10 mouse cellular contexts compared by ENCODE assay signal in genomic region chr3:130946576-130947276, GRCm38 (mm10).
DNase-seq lines count a peak whose midpoint lies in the region; ATAC-seq lines count a peak whose summit lies in the region.
"Had no signal": no experiment of that assay in that cellular context is flagged by ENCODE, and none has a peak within 500 bp of the region (broad histone marks: within the 10 kb centered on the region; RNA-seq: fewer than 3 reads in every experiment).

No protein-coding gene starts in this region.

- no peak overlapping the region for H3K9ac ChIP-seq in kidney, embryonic 14.5 days (ENCODE audit: low read depth, low read length)
- H3K9ac ChIP-seq in embryonic facial prominence, embryonic 13.5 days = no peak overlapping the region
- no peak overlapping the region for H3K9ac ChIP-seq in neural tube, embryonic 12.5 days

- 82% methylated on average over 14 of the region's 14 CpGs for WGBS in kidney, embryonic 14.5 days
- WGBS in embryonic facial prominence, embryonic 13.5 days = 54% methylated on average over 14 of the region's 14 CpGs
- WGBS in neural tube, embryonic 12.5 days = 74% methylated on average over 14 of the region's 14 CpGs

- 0 out of 2 replicates have a peak overlapping the region, but pooled peaks have one; percentile 63 for H3K27ac ChIP-seq in kidney, embryonic 14.5 days (ENCODE audit: low read depth, low read length)
- peak overlapping the region; percentile 82 for H3K27ac ChIP-seq in embryonic facial prominence, embryonic 13.5 days
- H3K27ac ChIP-seq in neural tube, embryonic 12.5 days = no peak overlapping the region
- H3K27ac ChIP-seq: macrophage had no signal

- no peaks in the 10 kb centered on the region for H3K36me3 ChIP-seq in kidney, embryonic 14.5 days (ENCODE audit: control insufficient read depth, insufficient read depth, low read length)
- H3K36me3 ChIP-seq in embryonic facial prominence, embryonic 13.5 days = no peaks in the 10 kb centered on the region
- H3K36me3 ChIP-seq in neural tube, embryonic 12.5 days = no peaks in the 10 kb centered on the region
- H3K36me3 ChIP-seq: G1E had no signal

- H3K27me3 ChIP-seq in kidney, embryonic 14.5 days (ENCODE audit: control insufficient read depth, insufficient read depth, low read length) = no peaks in the 10 kb centered on the region
- no peaks in the 10 kb centered on the region for H3K27me3 ChIP-seq in embryonic facial prominence, embryonic 13.5 days
- 0 out of 2 replicates have a peak, but pooled peaks cover 1% of the 10 kb centered on the region for H3K27me3 ChIP-seq in neural tube, embryonic 12.5 days (replicated peaks)

- ATAC-seq in kidney, embryonic 14.5 days (ENCODE audit: low FRiP score, low TSS enrichment) = peak; percentile 58; the same call in 1 of the 2 replicates
- ATAC-seq in embryonic facial prominence, embryonic 13.5 days (ENCODE audit: insufficient number of reproducible peaks, insufficient read depth, low FRiP score, low TSS enrichment, low read depth) = no peak
- ATAC-seq in inflammation-experienced regulatory T-cells, adult 6 months = peak; percentile 59
- ATAC-seq in neural tube, embryonic 12.5 days (ENCODE audit: low FRiP score, low read depth) = peak; percentile 49

- peaks cover 7% of the 10 kb centered on the region; the same call in 1 of the 2 replicates for H3K4me1 ChIP-seq in kidney, embryonic 14.5 days (ENCODE audit: control insufficient read depth, insufficient read depth, low read length)
- peaks cover 29% of the 10 kb centered on the region for H3K4me1 ChIP-seq in embryonic facial prominence, embryonic 13.5 days
- peaks cover 14% of the 10 kb centered on the region; the same call in 1 of the 2 replicates for H3K4me1 ChIP-seq in neural tube, embryonic 12.5 days

- DNase-seq in kidney, adult 11 months = no peak
- no peak for DNase-seq in gastrocnemius, adult 18-20 months (ENCODE audit: low spot score)
- no peak for DNase-seq in layer of hippocampus, postnatal 25 days (ENCODE audit: extremely low spot score in 1 of 2, low spot score in 1 of 2)
- DNase-seq in spleen, postnatal 4 days (ENCODE audit: low spot score in 2 of 2) = no peak

- H3K9me3 ChIP-seq in kidney, embryonic 14.5 days (ENCODE audit: control insufficient read depth, low read length) = no peaks in the 10 kb centered on the region
- H3K9me3 ChIP-seq in embryonic facial prominence, embryonic 13.5 days = no peaks in the 10 kb centered on the region
- no peaks in the 10 kb centered on the region for H3K9me3 ChIP-seq in neural tube, embryonic 12.5 days

- H3K4me2 ChIP-seq in kidney, embryonic 14.5 days (replicated peaks; ENCODE audit: low read depth, low read length) = peak overlapping the region; percentile 70
- H3K4me2 ChIP-seq in embryonic facial prominence, embryonic 13.5 days = peak overlapping the region; percentile 63
- H3K4me2 ChIP-seq in neural tube, embryonic 12.5 days (replicated peaks) = peak overlapping the region; percentile 71

- no peak overlapping the region for H3K4me3 ChIP-seq in kidney, embryonic 14.5 days (ENCODE audit: low read length)
- peak overlapping the region; percentile 34 for H3K4me3 ChIP-seq in embryonic facial prominence, embryonic 13.5 days
- H3K4me3 ChIP-seq in neural tube, embryonic 12.5 days = no peak overlapping the region
